Mouse (Mus musculus) heart, embryonic 11.5 days (tissue): ENCODE data around the gene Fam166a. TPM values are rescaled to one million over a fixed set of nuclear protein-coding genes. Genes with fewer than 3 reads are reported as not detected.

ENCODE experiments used
- ATAC-seq: fragments of 200-750 bp; cut with Nextera tagmentation; replicated peaks from 2 replicates; pipeline ENCODE4 v1.8.0; 2017; ENCODE audit warnings: moderate library complexity; ENCODE audit not compliant: insufficient number of reproducible peaks, low FRiP score, low TSS enrichment
- H3K27ac ChIP-seq: fragments of 300-500 bp; sonication (generic); 2 replicates; pipeline ENCODE4 v1.5.1; 2014; ENCODE audit warnings: mild to moderate bottlenecking, low read depth, low read length
- H3K27me3 ChIP-seq: fragments of 300-500 bp; sonication (generic); 2 replicates; pipeline ENCODE4 v1.6.1; 2014; ENCODE audit warnings: mild to moderate bottlenecking, low read length, mixed read lengths; ENCODE audit not compliant: control insufficient read depth, insufficient read depth
- H3K36me3 ChIP-seq: fragments of 300-500 bp; sonication (generic); 2 replicates; pipeline ENCODE4 v1.6.1; 2014; ENCODE audit warnings: mild to moderate bottlenecking, low read length, moderate library complexity, mixed read lengths; ENCODE audit not compliant: control insufficient read depth, insufficient read depth
- H3K4me1 ChIP-seq: fragments of 300-500 bp; sonication (generic); 2 replicates; pipeline ENCODE4 v1.6.1; 2014; ENCODE audit warnings: low read length; ENCODE audit not compliant: control insufficient read depth, insufficient read depth
- H3K4me2 ChIP-seq: fragments of 300-500 bp; sonication (generic); 2 replicates; pipeline ENCODE4 v1.6.1; 2014; ENCODE audit warnings: mild to moderate bottlenecking, moderate library complexity
- H3K4me3 ChIP-seq: fragments of 300-500 bp; sonication (generic); 2 replicates; pipeline ENCODE4 v1.5.1; 2014; ENCODE audit warnings: low read depth, low read length
- H3K9ac ChIP-seq: fragments of 300-500 bp; sonication (generic); 2 replicates; pipeline ENCODE4 v1.6.1; 2014; ENCODE audit warnings: mild to moderate bottlenecking, low read depth, low read length, moderate library complexity
- H3K9me3 ChIP-seq: fragments of 300-500 bp; sonication (generic); replicated peaks from 2 replicates; pipeline ENCODE4 v1.6.1; 2016; ENCODE audit warnings: low read length; ENCODE audit not compliant: control insufficient read depth
- WGBS: fragments of 180-500 bp; shearing (Covaris S2); extraction: QIAGEN DNeasy Blood & Tissue Kit; methylation state at CpG from one replicate; pipeline ENCODE4 v1.1.7; 2014; ENCODE audit not compliant: insufficient replicate concordance; 5-methylcytosine and 5-hydroxymethylcytosine counted together
- polyA plus RNA-seq: library from polyadenylated mRNA; unstranded; fragments of >200 nt; fragmentation: Nextera tagmentation; extraction: Ambion mirVana; gene quantifications from 2 replicates; pipeline ENCODE4 v1.2.1, GENCODE M21; 2014

Gene Fam166a
- polyA plus RNA-seq, result 0.44 TPM in 1 of 2 replicates, not detected in the other

GRCm38 (mm10) chr2:25218445-25218844 lies at the start of gene Fam166a:
Gene Fam166a, plus strand, starts transcription at chr2:25218745.
- H3K27ac ChIP-seq, result no peak within 1 kb of the TSS
- H3K9ac ChIP-seq, result no peak within 1 kb of the TSS
- H3K36me3 ChIP-seq, result no peaks in the 10 kb centered on the region
- no peaks in the 10 kb centered on the region for H3K9me3 ChIP-seq
- H3K4me2 ChIP-seq, result no peak within 1 kb of the TSS
- H3K4me1 ChIP-seq, result peaks cover 3% of the 10 kb centered on the region
- H3K27me3 ChIP-seq, result peaks cover 2% of the 10 kb centered on the region; the same call in 1 of the 2 replicates
- H3K4me3 ChIP-seq, result no peak within 1 kb of the TSS
- no peak for ATAC-seq

GRCm38 (mm10) chr2:25169778-25170177 lies 48.8 kb upstream of the Fam166a start:
- ATAC-seq, result no peak
- Histone ChIP-seq H3K9me3 (no peaks in the 10 kb centered on the region), H3K9ac (no peak overlapping the region), H3K27me3 (no peaks in the 10 kb centered on the region), H3K27ac (no peak overlapping the region), H3K4me2 (no peak overlapping the region), H3K36me3 (no peaks in the 10 kb centered on the region), H3K4me1 (peaks cover 15% of the 10 kb centered on the region), H3K4me3 (no peak overlapping the region)
- 41% methylated on average over 5 of the region's 5 CpGs for WGBS

GRCm38 (mm10) chr2:25170326-25171100 lies 48.0 kb upstream of the Fam166a start:
- peaks cover 18% of the 10 kb centered on the region for H3K4me1 ChIP-seq
- no peaks in the 10 kb centered on the region for H3K9me3 ChIP-seq
- H3K4me3 ChIP-seq, result no peak overlapping the region
- H3K9ac ChIP-seq, result no peak overlapping the region
- WGBS, result 55% methylated on average over 10 of the region's 10 CpGs
- H3K4me2 ChIP-seq, result no peak overlapping the region
- no peak for ATAC-seq
- H3K36me3 ChIP-seq, result no peaks in the 10 kb centered on the region
- H3K27ac ChIP-seq, result no peak overlapping the region
- H3K27me3 ChIP-seq, result no peaks in the 10 kb centered on the region

GRCm38 (mm10) chr2:25171101-25171768 lies 47.3 kb upstream of the Fam166a start:
- Histone ChIP-seq H3K27ac (no peak overlapping the region), H3K4me3 (no peak overlapping the region)
- 69% methylated on average over 6 of the region's 6 CpGs for WGBS

GRCm38 (mm10) chr2:25171769-25172153 lies 46.8 kb upstream of the Fam166a start:
- H3K4me3 ChIP-seq, result no peak overlapping the region
- peaks cover 9% of the 10 kb centered on the region; the same call in 1 of the 2 replicates for H3K27me3 ChIP-seq
- H3K27ac ChIP-seq, result no peak overlapping the region
- no peak for ATAC-seq
- peaks cover 18% of the 10 kb centered on the region for H3K4me1 ChIP-seq
- no peak overlapping the region for H3K9ac ChIP-seq
- no peak overlapping the region for H3K4me2 ChIP-seq
- no peaks in the 10 kb centered on the region for H3K36me3 ChIP-seq
- H3K9me3 ChIP-seq, result no peaks in the 10 kb centered on the region
- WGBS, result 70% methylated on average over 1 of the region's 1 CpGs

More at GRCm38 (mm10) chr2:25171101-25171768, 47.3 kb upstream of the Fam166a start:
- no peak overlapping the region for H3K9ac ChIP-seq
- peaks cover 18% of the 10 kb centered on the region for H3K4me1 ChIP-seq
- ATAC-seq, result no peak
- H3K27me3 ChIP-seq, result peaks cover 5% of the 10 kb centered on the region; the same call in 1 of the 2 replicates
- H3K36me3 ChIP-seq, result no peaks in the 10 kb centered on the region
- H3K9me3 ChIP-seq, result no peaks in the 10 kb centered on the region
- H3K4me2 ChIP-seq, result no peak overlapping the region

- Histone ChIP-seq H3K4me2 (no peak overlapping the region), H3K4me3 (no peak overlapping the region), H3K9ac (no peak overlapping the region), H3K27ac (no peak overlapping the region), H3K36me3 (no peaks in the 10 kb centered on the region), H3K4me1 (peaks cover 16% of the 10 kb centered on the region), H3K9me3 (no peaks in the 10 kb centered on the region), H3K27me3 (peaks cover 13% of the 10 kb centered on the region; the same call in 1 of the 2 replicates)
- WGBS, result 60% methylated on average over 8 of the region's 8 CpGs
- no peak for ATAC-seq
These were observed 45.9 kb upstream of the Fam166a start for GRCm38 (mm10) chr2:25172629-25173028.

- Histone ChIP-seq H3K9ac (no peak overlapping the region), H3K4me1 (peaks cover 19% of the 10 kb centered on the region)
These were observed 44.7 kb upstream of the Fam166a start for GRCm38 (mm10) chr2:25173821-25174220.

GRCm38 (mm10) chr2:25174866-25175689 lies 43.5 kb upstream of the Fam166a start:
- no peak for ATAC-seq
- H3K9me3 ChIP-seq, result no peaks in the 10 kb centered on the region
- no peak overlapping the region for H3K4me2 ChIP-seq
- H3K4me1 ChIP-seq, result peaks cover 18% of the 10 kb centered on the region
- 45% methylated on average over 7 of the region's 7 CpGs for WGBS
- H3K27me3 ChIP-seq, result peaks cover 37% of the 10 kb centered on the region
- no peak overlapping the region for H3K27ac ChIP-seq
- H3K9ac ChIP-seq, result no peak overlapping the region
- H3K4me3 ChIP-seq, result no peak overlapping the region
- H3K36me3 ChIP-seq, result no peaks in the 10 kb centered on the region

More at GRCm38 (mm10) chr2:25173821-25174220, 44.7 kb upstream of the Fam166a start:
- Histone ChIP-seq H3K9me3 (no peaks in the 10 kb centered on the region), H3K27me3 (peaks cover 25% of the 10 kb centered on the region), H3K4me3 (no peak overlapping the region), H3K27ac (no peak overlapping the region), H3K36me3 (no peaks in the 10 kb centered on the region), H3K4me2 (no peak overlapping the region)
- WGBS, result 86% methylated on average over 4 of the region's 4 CpGs
- ATAC-seq, result no peak
